Mouse (Mus musculus) leukemia stem cell, adult 10-12 weeks (primary cell): ENCODE data around the gene Gm525. TPM values are rescaled to one million over a fixed set of nuclear protein-coding genes. Genes with fewer than 3 reads are reported as not detected.

Source experiments
- polyA plus RNA-seq: library from polyadenylated mRNA; stranded (reverse); fragments of >175 nt; gene quantifications from 2 replicates; pipeline ENCODE4 v1.2.3, GENCODE M21; 2012; ENCODE audit warnings: low replicate concordance

Gm525 gene
- polyA plus RNA-seq = not detected in 2 replicates

GRCm38 (mm10) chr11:89073541-89073940, at the start of gene Gm525:
Gene Gm525, plus strand, starts transcription at chr11:89073841.

GRCm38 (mm10) chr11:89066750-89067149, 6.9 kb upstream of the Gm525 start, which contains the start of gene Dgke:
Gene Dgke, minus strand, starts transcription at chr11:89066850.

Other genes with a start within 250 kb of the Gm525 start
- gene Akap1, start 209.3 kb upstream of the Gm525 start, polyA plus RNA-seq = 5.7 and 11.4 TPM in 2 replicates
- 1.1 and 4.7 TPM in 2 replicates for gene Scpep1, start 118.4 kb upstream of the Gm525 start, polyA plus RNA-seq
- not detected in 2 replicates for gene Elobl, start 106.9 kb upstream of the Gm525 start, polyA plus RNA-seq
- 5.8 and 10.8 TPM in 2 replicates for gene Coil, start 103.6 kb upstream of the Gm525 start, polyA plus RNA-seq
- 65.6 and 75.5 TPM in 2 replicates for gene Trim25, start 74.5 kb upstream of the Gm525 start, polyA plus RNA-seq
- gene Dgke, start 7.0 kb upstream of the Gm525 start, polyA plus RNA-seq = 0.60 and 1.5 TPM in 2 replicates
- gene Nog, start 228.5 kb downstream of the Gm525 start, polyA plus RNA-seq = not detected in 2 replicates